Mouse (Mus musculus): ENCODE data around the gene Thada.

- TF ChIP-seq CTCF (IDR thresholded peaks at IDR 0.05; ENCODE audit: low read depth): no peak
- TF ChIP-seq EP300 (optimal IDR thresholded peaks at IDR 0.05): peak; percentile 11
These were observed 285.1 kb downstream of the Thada start for GRCm38 (mm10) chr17:84180715-84181501.

All from stomach, postnatal 0 days (tissue).